Mouse (Mus musculus): ENCODE measurements around the gene Mrps23. TPM values are rescaled to one million over a fixed set of nuclear protein-coding genes. Genes with fewer than 3 reads are reported as not detected.

Gene Mrps23
- total RNA-seq, 1 experiment from 2014 or later, result 115 TPM

- ATAC-seq (replicated peaks; ENCODE audit: insufficient number of reproducible peaks, low FRiP score, low TSS enrichment, poor library complexity, severe bottlenecking), result no peak
Observed at GRCm38 (mm10) chr11:88235221-88236203, 31.3 kb downstream of the Mrps23 start.

DNA sequence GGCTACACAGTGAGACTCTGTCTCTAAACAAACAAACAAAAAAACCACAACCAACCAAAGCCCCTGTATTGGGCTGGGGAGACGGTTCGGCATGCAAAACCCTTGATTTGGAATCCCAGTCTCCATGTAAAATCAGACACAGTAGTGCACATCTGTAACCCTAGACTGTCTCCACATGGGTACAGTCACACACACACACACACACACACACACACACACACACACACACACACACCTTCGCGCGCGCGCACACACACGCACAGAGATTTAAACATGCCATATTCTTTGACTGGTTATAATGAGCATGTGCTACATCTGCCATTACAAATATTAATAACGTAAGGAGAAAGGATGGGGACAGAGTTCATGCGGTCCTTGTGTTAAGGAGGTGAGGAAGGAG is 36.1 kb downstream of the Mrps23 start:
- no peak for ATAC-seq (replicated peaks; ENCODE audit: insufficient number of reproducible peaks, low FRiP score, low TSS enrichment, poor library complexity, severe bottlenecking)

- no peak for ATAC-seq (replicated peaks; ENCODE audit: insufficient number of reproducible peaks, low FRiP score, low TSS enrichment, poor library complexity, severe bottlenecking)
Observed at GRCm38 (mm10) chr11:88240736-88241353, 36.7 kb downstream of the Mrps23 start.

GRCm38 (mm10) chr11:88241468-88242301 is 37.5 kb downstream of the Mrps23 start:
- ATAC-seq (replicated peaks; ENCODE audit: insufficient number of reproducible peaks, low FRiP score, low TSS enrichment, poor library complexity, severe bottlenecking), result no peak

GRCm38 (mm10) chr11:88245581-88246170 is 41.5 kb downstream of the Mrps23 start:
- ATAC-seq (replicated peaks; ENCODE audit: insufficient number of reproducible peaks, low FRiP score, low TSS enrichment, poor library complexity, severe bottlenecking), result no peak

DNA sequence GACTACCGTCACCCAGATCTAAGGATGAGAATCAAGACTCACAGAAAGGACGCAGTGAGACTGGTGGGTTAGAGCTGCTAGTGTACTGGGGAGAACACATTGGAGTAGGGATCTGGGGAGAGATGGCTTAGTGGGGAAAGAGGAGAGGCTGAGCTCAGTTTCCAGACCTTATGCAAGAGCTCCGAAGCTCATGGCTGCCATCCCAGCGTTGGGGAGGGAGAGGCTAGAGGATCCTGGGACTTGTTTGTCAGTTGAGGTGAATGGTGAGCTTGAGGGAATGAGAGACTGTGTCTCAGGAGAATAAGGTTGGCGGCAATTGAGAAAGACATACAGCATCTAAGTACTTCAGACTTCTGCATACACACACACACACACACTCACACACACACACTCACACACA is 44.4 kb downstream of the Mrps23 start:
- ATAC-seq (replicated peaks; ENCODE audit: insufficient number of reproducible peaks, low FRiP score, low TSS enrichment, poor library complexity, severe bottlenecking), result no peak

GRCm38 (mm10) chr11:88250568-88250967 is 46.4 kb downstream of the Mrps23 start:
- no peak for ATAC-seq (replicated peaks; ENCODE audit: insufficient number of reproducible peaks, low FRiP score, low TSS enrichment, poor library complexity, severe bottlenecking)

DNA sequence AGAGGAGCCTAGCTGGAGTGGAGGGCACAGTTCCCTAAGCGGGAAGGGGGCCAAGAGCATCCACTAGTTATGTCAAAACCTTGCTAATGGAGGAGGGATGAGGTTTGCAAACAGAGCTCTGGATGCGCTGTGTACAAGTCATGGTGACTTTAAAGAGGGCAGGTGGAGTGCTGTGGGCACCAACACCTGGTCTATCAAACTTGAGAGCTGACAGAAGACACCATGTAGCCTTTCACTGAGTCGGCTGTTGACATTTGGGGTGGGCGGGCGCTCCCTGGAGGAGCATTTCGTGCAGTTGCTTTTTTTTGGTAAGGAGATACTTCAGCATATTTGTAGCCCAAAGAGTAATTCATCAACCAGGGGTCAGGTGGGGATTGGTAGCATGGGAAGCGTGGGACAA is 47.1 kb downstream of the Mrps23 start:
- ATAC-seq (replicated peaks; ENCODE audit: insufficient number of reproducible peaks, low FRiP score, low TSS enrichment, poor library complexity, severe bottlenecking), result no peak

DNA sequence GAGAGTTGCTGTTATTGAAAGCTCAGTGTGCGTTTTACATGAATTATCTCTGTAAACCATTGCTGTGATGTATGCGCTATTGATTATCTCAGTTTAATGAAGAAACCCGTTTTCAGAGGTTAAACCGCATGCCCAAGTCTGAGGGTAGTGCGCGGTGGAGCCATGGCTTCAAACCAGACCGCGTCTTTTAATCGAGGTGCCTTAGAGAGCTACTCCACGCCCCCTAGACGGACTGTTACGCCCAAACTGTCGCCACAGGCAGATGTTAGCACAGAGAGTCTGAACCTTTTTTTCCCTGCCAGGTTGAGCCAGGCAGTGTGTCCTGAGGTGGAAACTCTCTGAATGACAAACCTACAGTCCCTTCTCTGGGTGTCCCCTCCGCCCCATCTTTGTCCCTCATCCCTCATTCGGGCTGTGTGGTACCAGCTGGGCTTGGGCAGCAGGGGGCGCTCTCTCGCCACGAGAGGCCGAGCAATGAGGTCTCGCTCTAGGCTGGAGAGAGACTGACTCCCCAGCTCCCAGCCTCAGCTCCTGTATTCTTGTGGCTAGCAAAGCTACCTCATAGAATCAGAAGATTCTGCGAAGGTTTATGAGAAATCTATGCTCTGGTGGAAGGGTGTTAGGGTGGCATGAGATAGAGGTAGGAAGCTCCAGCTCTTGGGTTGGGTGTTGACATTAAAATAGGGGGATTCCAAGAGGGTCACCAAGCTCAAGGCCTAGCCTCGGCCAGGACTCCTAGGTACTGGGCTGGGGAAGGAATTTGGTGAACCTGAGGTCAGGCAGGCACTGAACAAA is 48.0 kb downstream of the Mrps23 start:
- ATAC-seq (replicated peaks; ENCODE audit: insufficient number of reproducible peaks, low FRiP score, low TSS enrichment, poor library complexity, severe bottlenecking), result peak; percentile 78

DNA sequence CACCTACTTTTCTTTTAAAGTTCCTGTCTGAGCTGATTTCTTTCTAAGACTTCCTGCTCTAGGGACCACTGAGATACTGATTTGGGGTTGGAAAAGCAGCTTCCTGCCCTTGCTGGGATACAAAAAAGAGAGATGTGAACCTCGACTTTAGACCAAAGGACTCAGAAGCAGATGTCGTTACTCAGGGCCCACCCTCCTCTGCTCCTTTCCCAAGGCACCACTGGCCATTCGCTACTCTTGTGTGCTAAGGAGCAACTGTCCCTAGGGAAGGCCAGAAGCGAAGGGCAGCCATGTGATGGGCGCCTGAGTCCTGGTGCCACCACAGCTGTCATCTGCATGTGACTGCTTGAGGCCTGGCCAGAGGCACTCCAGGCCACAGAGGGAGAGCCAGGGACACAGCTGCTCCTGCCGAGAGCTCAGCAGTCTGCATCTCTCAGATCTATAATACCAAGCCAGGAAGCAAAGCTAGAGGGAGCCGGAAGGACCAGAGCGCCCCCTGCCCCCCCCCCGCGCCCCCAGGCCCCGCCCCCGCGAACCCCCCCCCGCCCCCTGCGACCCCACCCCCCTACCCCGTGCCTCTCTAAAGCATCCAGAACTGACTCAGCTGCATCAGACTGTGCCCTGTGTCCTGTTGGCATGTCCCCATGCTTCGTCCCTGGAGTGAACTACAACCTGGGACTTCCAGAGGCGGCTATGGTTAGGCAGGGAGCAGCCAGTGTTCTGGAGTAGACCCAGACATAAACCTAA is 48.8 kb downstream of the Mrps23 start:
- ATAC-seq (replicated peaks; ENCODE audit: insufficient number of reproducible peaks, low FRiP score, low TSS enrichment, poor library complexity, severe bottlenecking), result no peak

DNA sequence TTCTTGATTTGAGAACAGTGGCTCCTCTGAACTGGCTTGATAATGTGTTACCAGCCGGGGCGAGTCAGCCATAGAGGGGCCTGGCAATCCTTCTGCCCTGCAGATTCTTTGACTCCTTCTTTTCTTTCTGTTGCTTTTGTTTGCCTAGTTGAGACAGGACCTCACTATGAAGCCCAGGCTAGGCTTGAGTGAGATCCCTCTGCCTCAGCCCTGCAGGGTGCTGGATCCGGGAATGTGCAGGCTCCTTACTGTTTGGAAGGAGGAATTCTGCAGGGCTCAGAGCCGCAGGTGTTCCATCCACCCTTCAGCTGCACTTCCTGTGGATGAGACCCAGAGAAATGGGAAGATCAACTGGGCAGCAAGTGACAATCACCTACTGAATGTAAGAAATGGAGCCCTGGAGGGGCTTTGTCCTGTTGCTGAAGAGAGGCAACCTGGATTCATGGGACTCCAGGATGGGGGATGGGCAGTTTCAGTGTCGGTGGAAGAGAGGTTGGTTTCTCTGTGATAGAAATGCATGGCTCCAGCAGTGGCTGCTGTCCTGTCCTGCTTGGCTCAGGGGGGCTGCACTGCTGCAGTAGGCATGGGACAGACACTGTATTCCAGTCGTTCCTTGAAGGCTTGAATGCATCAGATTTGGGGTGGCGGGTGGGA is 49.5 kb downstream of the Mrps23 start:
- ATAC-seq (replicated peaks; ENCODE audit: insufficient number of reproducible peaks, low FRiP score, low TSS enrichment, poor library complexity, severe bottlenecking), result no peak

DNA sequence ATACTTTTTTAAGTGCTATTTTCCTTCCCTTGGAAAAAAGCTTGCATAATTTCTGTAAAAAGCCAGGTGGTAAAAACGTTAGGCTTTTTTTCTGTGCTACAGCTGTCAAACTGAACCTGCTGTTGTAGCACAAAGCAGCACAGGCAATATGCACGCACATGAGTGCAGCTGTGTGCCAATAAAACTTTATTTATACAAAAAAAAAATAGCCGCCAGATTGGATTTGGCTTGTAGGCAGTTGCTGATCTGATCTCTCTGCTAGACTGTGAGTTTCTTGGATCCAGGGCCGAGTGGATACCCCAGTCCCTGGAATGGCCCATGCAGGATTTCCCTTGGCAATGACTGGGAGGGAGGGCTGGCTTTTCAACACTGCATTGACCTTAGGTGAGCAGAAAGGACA is 53.5 kb downstream of the Mrps23 start:
- ATAC-seq (replicated peaks; ENCODE audit: insufficient number of reproducible peaks, low FRiP score, low TSS enrichment, poor library complexity, severe bottlenecking), result no peak

DNA sequence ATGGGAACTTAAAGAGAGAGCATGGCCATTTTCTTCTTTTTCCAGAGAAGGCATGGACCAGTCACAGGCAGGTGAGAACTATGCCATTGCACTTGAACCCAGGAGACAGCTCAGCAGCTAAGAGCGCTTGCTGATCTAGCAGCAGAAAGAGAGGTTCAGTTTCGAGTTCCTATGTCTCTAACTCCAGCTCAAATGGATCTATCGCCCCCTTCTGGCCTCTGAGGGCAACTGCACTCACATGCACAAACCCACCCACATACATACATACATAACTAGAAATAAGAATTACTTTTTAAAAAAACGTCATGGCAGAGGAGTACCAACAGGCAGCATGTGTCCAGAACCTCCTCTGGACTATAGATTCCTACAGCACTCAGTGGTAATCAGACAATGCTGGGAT is 54.0 kb downstream of the Mrps23 start:
- no peak for ATAC-seq (replicated peaks; ENCODE audit: insufficient number of reproducible peaks, low FRiP score, low TSS enrichment, poor library complexity, severe bottlenecking)

DNA sequence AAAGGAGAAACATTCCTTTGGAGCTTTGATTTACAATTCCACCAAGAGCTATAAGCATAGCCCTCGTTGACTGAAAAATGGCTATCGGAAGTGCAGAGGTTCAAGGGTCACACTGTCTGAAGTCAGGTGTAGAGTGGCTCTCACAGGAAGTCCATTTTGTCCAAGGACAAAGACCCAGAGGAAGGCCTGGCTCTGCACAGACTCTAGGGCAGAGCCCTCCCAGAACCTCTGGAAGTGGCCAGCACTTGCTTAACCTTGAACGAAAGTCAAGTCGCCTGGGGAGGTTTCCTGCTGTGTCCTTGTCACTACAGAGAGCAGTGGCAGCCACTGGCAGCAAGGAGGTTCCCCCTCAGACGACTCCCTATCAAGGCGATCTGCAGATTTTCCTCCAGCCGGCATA is 56.3 kb downstream of the Mrps23 start:
- no peak for ATAC-seq (replicated peaks; ENCODE audit: insufficient number of reproducible peaks, low FRiP score, low TSS enrichment, poor library complexity, severe bottlenecking)

Measured in monocyte, adult 5-6 weeks (primary cell).